Mouse (Mus musculus) CH12F3 (cell line): ENCODE results near the gene Car15.

ENCODE experiments used
- in situ Hi-C: fragments of 300-500 bp; cut with MboI; formaldehyde crosslinking; loops from 2 replicates; pipeline ENCODE4 v1.14.3; 2020; ENCODE audit warnings: low sequenced_read_pairs

Car15 gene

DNA sequence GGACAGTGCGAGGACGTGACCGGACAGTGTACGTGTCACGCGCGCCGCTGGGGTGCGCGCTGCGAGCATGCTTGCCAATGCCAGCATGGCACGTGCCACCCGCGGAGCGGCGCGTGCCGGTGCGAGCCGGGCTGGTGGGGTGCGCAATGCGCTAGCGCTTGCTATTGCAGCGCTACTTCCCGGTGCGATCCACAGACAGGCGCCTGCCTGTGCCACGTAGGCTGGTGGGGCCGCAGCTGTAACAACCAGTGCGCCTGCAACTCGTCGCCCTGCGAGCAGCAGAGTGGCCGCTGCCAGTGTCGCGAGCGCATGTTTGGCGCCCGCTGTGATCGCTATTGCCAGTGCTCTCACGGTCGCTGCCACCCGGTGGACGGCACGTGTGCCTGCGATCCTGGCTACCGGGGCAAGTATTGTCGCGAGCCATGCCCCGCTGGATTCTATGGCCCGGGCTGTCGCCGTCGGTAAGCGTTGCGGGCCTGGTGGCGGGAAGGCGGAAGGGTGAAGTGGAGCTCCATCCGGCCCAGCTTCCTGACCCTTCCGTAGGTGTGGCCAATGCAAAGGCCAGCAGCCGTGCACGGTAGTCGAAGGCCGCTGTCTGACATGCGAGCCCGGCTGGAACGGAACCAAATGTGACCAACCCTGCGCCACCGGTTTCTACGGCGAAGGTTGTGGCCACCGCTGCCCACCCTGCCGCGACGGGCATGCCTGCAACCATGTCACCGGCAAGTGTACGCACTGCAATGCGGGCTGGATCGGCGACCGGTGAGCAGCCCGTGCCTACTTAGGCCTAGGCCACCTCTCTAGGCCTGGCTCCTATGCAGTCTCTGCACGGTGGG lies 35.1 kb downstream of the Car15 start:
- in situ Hi-C loops = no loop called here

DNA sequence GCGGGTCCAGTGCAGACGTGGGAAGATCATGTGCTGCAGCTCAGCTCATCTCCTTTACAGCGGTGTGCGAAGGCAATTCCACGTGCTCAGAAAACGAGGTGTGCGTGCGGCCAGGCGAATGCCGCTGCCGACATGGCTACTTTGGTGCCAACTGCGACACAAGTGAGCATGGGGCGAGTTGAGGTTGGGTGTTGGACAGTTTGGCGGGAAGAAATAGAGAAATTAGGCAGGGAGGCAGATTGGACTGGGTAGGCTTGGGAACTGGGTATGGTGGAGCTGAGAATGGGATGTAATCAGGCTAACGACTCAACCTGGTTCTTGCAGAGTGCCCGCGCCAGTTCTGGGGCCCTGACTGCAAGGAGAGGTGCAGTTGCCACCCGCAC lies 35.7 kb downstream of the Car15 start:
- in situ Hi-C loops = no loop called here

DNA sequence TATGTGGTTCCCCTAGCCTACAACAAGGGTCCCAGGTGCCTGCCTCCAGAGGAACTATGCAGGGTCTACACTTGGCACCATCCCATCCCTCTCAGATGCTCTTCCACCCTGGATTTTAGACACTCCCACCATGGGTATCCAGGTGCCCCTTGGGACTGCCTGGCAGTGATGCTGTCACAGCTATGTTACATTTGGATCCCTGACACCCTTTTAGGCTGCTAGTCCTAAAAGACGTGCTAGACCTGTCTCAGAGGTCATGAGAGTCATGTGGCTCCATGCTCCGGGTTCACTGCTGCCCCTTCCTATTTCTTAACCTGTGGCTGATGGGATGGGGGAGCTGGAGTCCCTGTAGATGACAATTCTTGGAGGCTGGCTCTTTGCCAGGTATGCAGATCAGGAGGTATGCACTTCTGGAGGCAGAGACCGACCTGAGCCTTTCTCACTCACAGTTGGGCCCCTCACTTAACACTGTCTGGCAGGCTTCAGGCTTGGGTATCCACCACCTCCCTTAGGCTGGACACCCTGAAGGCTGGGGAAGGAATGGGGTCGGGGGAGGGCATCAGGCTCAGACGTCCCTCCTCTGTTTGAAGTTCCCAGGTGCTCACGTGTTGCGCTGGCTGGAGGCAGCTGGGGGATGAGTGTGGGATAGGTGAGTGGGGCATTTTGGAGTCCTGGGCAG lies 36.2 kb downstream of the Car15 start:
- in situ Hi-C loops = no loop called here

DNA sequence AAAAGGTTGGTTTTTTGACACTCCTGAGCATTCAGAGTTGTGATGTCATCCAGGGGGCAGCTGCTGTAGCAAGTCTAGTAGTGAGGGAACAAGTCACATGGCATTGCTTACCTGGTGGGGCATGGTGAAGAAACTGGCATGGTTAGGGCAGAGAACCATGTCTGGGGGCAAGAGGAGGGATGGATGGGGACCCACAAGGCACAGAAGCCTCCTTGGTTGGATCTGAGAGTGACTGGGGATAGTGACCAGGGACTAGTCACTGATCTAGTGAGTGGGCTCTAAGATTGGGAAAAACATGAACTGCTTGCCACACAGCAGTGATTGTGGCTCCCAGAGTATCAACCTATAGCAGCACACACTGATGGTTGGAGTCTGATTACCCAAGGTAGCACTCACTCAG lies 38.6 kb downstream of the Car15 start:
- in situ Hi-C loops = no loop called here

DNA sequence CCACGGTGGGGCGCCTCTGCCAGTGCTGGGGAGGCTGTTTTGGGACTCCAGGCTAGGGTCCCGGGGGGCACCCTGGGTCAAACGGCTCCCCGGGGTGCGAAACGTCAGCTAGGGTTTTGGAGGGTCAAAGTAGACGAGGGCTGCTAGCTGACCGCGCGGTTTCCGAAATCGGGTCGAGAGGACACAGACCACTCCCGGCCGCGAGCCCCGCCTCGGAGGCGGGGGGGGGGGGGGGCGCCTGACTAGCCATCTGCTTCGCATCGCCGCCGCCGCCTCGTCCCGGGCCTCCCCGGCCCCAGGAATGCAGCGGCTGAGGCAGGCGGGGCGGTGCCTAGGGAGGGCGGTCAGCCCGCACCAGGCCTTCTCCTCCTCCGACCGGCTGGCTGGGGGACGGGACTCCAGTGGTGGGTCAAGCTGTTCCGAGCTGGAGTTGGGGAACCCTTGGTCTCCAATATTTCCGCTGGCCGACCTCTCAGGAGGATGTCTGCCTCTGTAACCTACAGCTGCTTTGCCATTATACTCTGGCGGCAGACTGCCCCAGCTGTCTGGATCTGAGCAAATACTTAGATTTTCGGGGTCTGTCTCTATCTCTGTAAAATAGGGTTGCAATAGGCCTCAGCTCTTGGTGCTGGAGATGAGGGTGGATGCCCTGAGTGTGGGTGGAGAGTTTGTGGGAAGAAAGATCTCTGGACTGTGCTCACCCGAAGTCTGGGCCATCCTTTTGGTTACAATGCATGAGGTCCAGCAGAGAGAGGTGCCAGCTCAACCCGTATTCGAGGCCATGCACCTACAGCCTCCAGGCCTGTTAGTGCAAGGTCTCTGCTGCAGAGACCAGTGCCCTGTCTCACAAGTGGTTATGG lies 39.6 kb downstream of the Car15 start:
- in situ Hi-C loops = no loop called here

DNA sequence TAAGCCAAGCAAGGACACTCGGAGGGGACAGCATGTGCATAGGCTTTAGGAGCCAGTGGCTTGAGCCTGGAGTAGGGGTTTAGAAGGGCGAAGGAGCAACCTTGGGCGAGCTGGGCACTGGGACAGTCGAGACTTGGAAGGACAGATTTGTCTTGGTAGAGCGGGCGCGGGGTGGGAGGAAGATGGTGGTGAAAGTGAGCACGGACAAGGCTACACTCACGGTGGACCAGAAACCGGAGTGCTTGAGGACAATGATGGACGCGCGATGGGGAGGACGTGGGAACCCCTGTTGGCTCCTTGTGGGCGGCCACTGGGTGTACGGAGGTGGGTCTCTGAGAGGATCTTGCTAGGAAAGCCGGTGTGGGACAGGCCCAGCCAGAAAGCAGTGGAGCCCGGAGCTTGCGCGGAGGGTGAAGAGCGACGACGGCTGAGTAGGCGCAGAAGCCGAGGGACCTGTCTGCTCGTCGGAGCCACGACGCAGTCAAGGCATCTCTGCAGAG lies 40.3 kb downstream of the Car15 start:
- in situ Hi-C loops = no loop called here

DNA sequence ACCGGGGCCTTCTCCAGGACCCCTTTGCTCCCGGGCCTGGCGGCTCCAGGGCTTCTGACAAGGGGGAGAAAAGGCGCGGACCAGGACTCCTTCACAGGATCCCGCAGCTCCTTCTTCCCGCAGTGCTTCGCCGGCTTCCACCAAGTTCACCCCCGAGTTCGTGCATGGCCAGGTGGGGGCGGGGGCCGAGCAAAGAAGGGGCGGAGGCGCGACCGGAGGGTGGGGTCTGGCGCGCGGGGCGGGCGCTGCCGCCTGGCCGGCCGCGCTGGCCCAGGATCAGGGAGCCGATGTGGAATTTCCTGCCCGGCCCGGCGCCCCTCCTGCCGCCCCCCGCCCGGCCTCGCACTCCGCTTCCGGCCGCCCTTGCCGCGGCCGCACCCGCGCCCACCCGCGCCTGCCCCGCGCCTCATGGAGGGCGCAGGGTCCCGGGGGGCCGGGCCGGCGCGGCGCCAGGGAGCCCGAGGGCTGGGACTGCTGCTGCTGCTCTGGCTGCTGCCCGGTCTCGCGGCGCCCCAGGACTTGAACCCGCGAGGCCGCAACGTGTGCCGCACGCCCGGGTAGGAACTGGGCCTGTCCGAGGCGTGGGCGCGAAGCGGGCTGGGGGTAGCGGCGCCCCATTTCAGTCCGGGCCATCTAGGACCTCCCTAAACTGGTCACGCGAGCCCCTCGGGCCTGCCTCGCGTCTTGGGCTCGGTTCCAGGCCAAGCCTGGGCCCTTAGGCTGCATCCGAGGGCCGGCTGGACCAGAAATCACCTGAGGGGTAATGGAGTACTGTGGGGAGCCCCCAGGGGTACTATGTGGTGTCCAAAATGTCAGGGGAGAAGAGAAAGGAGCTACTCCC lies 41.0 kb downstream of the Car15 start, which contains the start of gene Scarf2:
Gene Scarf2, plus strand, starts transcription at position 312 of the 841 bp plus-strand sequence.
- in situ Hi-C loops = no loop called here

DNA sequence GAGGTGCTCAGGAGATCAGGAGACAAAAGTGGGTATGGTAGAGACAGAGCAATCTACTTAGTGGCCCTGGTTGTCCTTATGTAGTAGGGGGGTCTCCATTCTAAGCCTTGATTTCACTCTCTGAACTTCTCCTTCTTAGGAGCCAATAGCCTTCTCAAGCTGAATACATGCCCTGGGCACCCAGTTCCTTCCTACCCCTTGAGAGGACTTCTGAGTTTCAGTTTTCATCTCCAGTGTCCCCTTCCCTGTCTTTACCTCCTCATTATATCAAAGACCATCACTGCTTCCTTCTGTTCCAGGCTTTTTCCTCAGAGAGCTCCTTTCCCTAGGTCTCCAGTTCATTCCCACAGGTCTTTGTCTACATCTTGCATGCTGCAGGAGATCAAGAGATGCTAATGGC lies 41.6 kb downstream of the Car15 start:
- in situ Hi-C loops = no loop called here

DNA sequence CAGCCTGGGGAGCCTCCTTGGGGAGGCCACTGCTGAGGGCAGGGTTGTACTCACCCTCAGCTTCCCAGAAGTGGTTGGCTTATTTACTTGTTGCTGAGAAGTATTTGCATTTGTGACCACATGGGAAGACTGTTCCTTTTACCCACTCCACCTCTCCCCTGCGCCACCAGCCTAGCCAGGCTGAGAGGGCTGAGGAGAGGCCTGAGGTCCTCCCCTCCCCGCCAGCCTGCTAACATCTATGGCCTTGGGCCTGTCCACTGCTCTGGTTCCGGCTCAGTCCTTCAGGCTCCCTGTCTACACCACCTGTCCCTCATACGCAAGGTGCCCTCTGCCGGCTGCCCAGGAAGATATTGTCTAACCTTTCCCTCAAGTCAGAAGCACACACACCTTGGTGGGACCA lies 42.5 kb downstream of the Car15 start:
- in situ Hi-C loops = no loop called here

DNA sequence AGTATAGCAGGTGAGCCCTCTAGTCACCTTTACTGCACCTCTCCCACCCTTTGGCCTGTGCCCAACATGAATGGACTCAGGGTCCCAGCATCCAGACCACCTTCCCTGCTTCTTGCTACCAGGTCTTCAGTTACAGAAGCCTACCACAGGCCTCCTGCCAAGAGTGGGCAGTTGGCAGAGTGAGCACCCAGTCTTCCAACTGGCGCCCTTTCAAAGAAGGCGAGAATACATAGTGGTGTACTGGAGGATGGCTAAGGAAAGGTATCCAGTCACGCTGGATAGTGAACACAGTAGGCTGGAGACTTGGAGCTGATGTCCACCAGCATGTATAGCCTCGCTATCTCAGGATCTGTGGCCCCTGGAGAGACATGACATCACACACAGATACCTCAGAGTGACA lies 44.1 kb downstream of the Car15 start:
- in situ Hi-C loops = no loop called here

DNA sequence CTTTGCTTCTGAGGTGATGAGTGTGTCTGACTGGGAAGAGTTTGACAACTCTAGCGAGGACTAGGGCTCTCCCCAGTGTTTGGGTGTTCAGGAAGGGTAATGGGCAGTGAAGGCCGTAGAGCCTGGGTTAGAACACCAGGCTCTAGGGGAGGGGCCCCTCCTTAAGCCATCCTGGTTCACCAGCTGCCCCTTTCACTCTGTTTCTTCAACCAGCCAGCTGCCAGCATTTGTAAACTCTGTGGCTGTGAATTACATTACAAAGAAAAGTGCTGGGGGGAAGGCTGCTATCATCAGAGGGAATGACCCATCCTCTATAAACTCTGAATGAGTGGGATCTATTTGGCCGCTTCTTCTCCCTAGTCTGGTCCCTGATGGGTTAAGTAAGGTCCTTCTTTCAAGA lies 45.4 kb downstream of the Car15 start:
- in situ Hi-C loops = no loop called here

DNA sequence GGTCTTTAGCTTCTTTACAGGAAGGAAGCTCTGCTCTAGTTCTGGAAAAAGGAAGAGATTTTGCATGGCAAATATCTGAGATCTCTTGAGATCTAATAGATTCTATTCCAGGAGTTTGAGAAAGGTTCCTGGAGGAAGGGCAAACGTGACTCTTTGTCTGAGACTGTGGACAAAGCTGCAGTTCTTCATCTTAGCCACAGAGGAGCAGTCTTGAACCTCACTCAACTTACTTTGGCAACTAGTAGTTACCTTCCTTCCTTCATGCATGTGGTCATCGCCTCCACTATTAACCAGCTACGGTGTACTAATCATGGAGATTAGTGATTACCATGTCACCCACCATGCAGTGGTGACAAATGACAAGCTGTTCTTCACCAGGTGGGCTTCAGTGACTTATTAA lies 52.8 kb downstream of the Car15 start:
- in situ Hi-C loops = no loop called here
